Mouse (Mus musculus): ENCODE data around the gene Omt2a.
"Not testable (repeated sequence)": the region's sequence is repeated elsewhere in the genome, so short reads cannot be mapped to it uniquely, and the experiment has no call there.

Omt2a gene

DNA sequence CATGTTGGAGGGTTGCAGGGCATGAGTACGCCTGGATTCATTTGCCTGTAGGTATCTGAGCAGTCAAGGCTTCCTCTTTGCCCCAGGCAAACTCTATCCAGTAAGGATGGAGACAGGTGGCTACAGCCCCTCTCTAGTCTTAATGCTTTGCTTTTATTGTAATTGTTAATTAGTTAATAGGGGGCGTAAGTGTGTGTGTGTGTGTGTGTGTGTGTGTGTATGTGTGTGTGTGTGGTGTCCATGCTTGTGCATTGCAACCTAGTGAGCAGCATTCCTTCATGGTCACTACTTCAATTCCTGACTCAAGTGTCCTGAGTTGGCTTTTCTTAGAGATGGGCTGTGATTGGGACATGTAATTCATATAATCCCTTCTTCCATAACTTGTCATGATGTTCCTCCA, at the start of gene Omt2a:
Omt2a (minus strand) TSS at position 101 of the 400 bp plus-strand sequence.
- no peak for DNase-seq

DNA sequence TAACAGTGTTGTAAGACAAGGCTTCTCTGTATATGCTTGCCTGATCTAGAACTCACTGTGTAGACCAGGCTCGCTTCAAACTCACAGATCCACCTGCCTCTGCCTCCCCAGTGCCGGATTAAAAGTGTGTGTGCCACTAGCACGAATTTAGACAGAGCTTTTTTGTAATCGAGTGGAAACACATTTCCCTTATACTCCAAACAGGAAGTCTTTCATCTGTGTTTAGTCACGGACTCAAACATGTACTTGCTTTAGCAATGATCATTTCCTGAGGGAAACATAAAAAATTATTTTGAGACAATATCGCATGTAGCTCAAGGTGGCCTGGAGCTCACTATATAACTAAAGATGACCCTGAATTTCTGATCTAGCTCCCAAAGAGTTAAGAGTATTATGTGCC, 48.8 kb upstream of the Omt2a start:
- no peak for DNase-seq

DNA sequence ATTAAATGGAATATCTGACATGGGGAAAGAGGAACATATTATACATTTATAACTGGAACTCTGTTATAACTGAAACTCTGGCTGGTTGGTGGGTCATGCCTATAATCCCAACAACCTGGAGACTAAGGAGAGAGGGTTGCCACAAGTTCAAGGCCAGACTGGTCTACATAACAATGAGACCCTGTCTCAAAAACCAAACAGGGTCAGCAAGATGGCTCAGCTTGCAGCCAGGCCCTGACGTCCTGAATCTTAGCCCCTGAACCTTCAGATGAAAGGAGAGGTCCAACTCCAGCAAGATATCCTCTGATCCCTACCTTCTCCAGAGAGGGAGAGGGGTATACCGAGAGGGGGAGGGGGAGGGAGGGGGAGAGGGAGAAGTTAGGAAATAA, 45.9 kb upstream of the Omt2a start:
- DNase-seq = no peak

DNA sequence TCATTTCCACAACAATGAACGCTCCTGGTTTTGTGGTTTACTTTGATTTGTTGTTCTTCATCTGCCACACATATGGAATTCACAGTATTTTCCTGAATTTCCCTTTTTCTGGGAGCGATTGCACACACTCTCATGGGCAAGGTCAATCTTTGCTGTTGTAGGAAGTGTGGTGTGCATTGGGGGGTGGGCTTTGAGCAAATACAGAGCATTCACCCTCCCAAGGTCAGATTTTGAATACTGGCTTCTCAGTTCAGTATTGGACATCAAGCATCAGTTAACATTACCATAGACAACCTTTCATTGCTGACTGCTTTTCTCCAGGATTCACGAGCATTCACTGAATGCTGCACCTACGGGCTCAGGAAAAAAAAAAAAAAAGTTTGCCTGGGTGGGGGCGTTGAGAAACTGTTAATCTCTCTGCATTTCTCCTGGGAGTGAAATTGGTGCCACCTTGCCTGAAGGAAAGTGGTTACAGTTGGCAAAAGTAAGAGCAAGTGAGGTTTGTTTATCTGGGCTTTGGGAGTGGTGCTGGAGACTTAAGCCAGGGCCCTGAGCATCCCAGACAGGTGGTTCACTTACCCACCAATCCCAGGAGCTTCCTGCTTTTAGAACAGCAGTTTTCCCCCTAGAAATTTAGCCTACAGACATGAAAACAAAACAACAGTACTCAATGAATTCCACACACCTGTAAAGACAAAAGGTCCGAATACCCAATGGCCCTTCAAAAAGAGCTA, 45.3 kb upstream of the Omt2a start:
- no peak for DNase-seq

GRCm38 (mm10) chr9:78358053-78358452, 43.5 kb upstream of the Omt2a start:
- DNase-seq = peak; percentile 68 to 71

GRCm38 (mm10) chr9:78355611-78356010, 41.0 kb upstream of the Omt2a start, which contains the start of gene Gsta2:
TSS of gene Gsta2 (minus strand) at chr9:78355788.
- no peak for DNase-seq

DNA sequence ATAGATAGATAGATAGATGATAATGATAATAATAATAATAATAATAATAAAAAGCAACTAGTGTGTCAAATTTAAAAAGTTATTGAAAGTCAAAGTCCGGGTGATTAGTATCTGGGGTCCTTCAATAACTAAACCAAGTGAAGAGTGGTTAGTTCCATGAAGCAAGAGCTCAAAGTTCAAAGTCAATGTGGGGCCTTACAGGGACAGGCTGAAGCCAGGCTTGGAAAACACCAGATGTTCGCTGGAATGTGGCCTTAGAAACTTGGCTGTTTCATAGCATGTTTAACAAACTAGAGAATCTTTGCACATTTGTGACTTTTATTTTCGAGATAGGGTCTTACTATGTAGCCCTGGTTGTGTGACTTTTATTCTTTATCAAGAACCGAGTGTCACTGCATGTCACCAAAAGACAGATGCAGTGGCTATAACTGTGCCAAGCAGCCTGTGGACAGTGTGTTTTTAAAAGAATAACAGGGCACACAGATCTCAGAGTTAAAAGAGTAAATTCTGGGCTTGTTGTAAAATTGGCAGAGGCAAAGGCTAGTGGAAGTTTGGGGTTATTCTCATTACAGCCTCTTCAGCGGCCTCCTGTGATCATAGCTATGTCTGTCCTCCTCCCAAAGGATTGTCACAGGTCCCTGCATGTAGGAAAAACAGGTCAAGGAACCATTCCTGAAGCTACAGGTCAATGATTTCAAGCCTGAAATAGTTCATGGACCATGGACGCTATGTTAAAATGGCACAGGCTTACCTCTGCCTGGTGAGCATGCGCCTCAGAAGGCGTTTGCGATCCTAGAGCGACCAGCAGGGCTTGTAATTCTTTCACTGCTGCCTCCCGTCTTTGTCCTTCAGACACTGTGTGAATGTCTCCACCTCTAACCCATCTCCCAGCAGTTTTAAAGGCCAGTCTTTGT, 40.3 kb upstream of the Omt2a start:
- no peak for DNase-seq

DNA sequence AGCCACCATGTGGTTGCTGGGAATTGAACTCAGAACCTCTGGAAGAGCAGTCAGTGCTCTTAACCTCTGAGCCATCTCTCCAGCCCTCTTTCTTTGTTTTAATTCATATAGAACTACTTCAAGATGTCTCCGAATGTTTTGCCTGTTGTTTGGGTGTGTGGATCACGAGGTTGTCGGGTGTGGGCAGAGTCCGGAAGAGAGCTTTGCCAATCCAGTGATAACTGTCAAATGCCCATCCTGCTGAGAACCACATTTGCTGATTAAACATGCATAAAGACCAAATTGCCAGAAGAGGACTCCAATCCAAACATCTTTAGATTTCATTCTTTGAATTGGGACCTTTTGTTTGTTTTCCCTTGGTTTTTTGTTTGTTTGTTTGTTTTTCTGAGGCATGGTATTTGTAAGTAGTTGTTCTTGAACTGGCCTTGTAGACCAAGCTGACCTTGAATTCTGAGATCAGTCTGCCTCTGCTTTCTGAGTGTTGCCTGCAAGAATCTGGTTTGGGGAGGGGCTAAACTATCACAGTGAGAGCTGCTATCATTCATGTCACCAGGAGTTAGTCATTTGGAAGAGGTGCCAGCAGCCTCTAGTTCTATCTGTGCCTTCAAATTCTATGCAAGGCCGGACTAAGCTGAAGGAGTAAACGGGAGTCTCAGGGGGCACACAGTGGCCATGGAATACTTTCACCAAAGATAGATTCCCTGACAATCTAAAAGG, 37.1 kb upstream of the Omt2a start:
- DNase-seq = no peak

GRCm38 (mm10) chr9:78350007-78350406, 35.4 kb upstream of the Omt2a start:
- DNase-seq = not testable (repeated sequence)

GRCm38 (mm10) chr9:78349141-78349540, 34.5 kb upstream of the Omt2a start:
- not testable (repeated sequence) for DNase-seq

DNA sequence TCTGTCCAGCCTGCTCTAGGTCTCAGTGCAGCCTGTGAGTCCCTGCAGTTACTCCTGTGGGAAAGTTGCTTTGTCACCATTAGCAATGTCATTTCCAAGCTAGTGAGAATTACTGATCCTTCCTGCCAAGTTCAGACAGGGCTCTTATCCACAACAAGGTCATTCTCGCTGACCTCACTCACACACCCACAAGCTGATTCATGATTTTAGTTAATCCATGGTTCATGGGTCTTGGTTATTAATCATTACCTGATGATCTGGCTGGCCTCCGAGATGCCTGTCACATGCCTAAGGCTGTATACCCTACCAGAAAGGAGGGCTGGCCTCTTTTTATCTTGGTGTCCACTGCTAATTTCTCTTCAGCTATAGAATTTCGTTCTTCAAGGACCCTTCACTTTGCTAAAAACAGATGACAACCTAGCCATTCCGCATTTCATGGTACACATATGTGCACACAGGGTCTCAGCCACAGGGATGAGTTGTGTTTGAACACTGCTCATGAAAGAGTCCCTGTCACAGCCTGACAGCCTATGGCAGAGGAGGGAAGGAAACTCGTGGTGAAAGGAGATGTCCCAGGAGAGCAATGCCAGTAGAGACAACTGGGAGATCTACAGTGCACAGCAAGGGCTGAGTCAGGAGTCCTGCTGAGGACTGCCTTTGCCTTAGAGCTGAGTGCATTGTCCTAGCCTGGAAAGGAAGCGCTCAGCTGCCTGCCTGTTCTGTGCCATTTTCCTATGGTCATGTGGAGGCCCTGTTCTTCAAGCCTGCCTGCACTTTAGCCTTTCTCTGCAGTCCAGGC, 33.8 kb upstream of the Omt2a start:
- not testable (repeated sequence) for DNase-seq

DNA sequence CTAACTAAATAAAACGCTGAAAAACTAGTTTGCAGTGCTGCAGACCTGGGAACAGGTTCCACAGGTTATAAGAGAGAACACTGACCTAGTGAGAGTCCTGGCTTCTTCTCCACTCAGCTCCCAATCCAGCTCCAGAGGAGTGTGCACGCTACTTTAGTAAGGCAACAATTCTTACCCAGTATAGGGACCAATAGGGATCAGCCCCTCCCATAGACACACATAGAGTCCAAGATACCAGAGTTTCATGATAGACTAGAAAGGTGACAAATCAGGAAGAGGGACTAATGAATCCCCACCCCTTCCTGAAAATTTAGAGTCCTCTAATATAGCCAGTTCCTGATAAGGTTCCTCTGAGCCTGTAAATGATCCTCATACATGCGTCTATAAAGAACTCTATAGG, 32.4 kb upstream of the Omt2a start:
- no peak for DNase-seq

DNA sequence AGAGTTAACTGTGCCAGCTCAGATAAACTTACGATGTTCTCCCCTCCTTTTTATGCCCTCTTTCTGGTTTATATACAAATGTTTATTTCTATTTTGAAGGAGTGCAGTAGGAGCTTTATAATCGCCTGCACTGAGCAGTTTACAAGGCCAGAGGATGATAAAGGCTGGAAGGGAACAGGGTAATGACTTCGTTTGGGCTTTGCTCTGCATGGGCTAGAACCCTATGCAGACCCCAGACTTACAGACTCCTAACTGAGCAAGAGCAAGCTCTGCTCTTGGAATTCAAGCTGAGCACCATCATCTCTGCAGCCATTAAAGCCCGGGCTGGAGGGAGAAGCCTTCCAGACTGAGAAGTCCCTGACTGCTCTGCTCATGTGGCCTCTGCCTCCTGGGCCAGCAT, 30.6 kb upstream of the Omt2a start:
- DNase-seq = not testable (repeated sequence)

DNA sequence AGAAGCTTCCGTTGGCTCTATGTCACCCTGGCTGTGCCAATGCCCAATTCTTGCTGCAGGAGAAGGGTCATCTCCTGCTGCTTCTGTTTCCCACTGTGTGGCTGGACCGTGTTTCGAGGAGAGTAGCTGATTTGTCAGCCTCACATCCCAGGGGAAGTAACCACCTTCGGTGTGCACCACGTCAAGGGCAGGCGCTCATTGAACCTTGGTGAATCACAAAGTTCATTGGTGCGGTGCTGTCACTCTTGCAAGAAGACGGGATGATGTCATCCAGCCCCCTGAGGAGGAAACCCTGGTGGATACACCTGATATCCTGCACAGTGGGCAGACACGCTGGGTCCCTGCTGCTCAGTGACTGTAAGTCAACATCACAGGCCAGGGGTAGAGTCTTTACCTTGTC, 28.5 kb upstream of the Omt2a start:
- not testable (repeated sequence) for DNase-seq

GRCm38 (mm10) chr9:78342494-78342893, 27.9 kb upstream of the Omt2a start:
- not testable (repeated sequence) for DNase-seq

DNA sequence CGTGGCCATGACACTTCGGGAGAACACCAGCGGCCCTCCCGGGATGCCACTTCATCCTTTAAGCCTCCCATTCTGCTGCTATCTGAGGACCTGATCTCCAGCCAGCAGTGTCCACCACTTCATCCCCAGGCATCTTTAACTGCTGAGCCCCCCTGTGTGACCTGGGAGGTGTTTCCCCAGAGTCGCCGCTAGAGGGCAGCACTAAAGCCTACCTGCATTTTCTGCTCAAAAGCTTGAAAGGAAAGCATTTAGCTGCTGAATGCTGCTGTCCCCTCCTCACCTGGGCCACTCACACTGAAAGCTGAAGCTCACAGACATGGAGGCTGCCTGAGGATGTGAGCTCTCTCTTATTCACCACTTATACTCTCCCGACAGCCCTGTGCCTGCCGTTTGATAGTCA, 25.7 kb upstream of the Omt2a start:
- peak; percentile 65 to 69 for DNase-seq

- not testable (repeated sequence) for DNase-seq
Observed at GRCm38 (mm10) chr9:78337050-78337449, 22.5 kb upstream of the Omt2a start.

- DNase-seq = not testable (repeated sequence)
Observed at GRCm38 (mm10) chr9:78327289-78327688, 12.7 kb upstream of the Omt2a start, which contains the start of gene Omt2b. TSS of gene Omt2b (plus strand) at chr9:78327589.

- no peak for DNase-seq
Observed at GRCm38 (mm10) chr9:78319499-78319898, 4.9 kb upstream of the Omt2a start.

DNA sequence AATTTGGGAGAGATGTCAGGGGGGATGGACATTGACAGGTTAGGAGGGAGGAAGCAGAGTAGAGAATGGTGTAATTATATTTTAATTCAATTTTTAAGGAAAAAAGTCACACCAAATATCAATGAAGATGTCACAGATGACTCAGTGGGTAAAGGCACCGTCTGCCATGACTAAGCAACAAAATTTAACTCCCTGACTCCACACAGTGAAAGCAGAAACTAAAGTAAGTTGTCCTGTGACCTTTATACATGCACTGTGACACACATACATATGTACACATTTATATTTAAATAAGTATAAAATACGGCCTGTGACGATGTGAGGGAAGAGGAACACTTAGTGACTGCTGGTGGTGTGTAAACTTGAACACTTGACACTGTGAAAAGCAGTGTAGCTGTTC, 6.5 kb downstream of the Omt2a start:
- not testable (repeated sequence) for DNase-seq

DNA sequence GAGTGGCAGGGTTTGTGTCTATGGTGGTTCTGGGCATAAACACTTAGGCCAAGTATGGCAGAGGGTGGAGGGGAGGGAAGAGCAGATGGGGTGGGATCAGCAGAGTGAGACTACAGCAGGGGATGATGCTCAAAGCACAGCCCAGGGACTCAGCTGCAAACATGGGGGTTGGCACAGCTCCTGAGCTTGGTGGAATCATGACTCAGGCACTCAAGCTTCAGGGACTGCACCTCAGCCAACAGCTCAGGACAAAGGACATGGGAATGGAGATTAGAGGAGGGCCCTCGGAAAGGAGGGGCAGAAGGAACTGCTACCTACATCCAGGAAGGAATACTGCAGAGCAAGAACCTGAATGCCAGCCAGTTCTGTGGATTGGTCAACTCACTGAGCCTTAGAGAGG, 15.5 kb downstream of the Omt2a start:
- DNase-seq = not testable (repeated sequence)

DNA sequence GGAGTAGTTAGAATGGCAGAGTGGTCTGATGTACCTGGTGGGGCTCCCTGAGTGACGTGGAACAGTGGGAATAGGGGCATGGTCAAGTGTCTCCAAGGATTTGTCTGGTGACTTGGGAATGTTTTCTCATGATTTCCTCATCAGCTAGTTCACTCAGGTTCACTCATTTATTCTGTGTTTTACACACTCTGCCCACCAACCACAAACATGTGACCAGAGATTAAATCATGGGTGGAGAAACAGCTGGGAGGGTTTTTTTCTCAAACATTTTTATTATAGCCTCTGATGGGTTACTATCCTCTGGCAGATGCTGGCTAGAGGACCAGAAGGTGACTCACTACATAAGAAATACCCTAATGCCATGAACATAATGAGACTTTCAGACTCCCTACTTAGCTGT, 16.4 kb downstream of the Omt2a start:
- no peak for DNase-seq
